Mouse (Mus musculus) retina, embryonic 14.5 days (tissue): ENCODE results near the gene Msrb3.
"Not testable (repeated sequence)": the region's sequence is repeated elsewhere in the genome, so short reads cannot be mapped to it uniquely, and the experiment has no call there.

Source experiments
- DNase-seq: peaks from one replicate; pipeline ENCODE4 v3.0.0-alpha.2; 2015; ENCODE audit warnings: low spot score

The Msrb3 gene

DNA sequence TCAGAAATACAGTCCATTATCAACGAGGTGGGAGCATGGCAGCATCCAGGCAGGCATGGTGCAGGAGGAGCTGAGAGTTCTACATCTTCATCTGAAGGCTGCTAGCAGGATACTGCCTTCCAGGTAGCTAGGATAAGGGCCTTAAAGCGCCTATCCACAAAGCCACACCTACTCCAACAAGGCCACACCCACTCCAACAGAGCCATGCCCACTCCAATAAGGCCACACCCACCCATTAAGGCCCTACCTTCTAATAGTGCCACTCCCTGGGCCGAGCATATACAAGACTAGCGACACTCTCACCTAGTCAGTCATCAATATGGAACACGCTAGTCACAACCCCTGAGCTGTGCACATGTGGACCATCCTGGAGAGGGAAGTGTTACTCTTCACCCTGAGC, 149.3 kb downstream of the Msrb3 start:
- DNase-seq, result not testable (repeated sequence)

DNA sequence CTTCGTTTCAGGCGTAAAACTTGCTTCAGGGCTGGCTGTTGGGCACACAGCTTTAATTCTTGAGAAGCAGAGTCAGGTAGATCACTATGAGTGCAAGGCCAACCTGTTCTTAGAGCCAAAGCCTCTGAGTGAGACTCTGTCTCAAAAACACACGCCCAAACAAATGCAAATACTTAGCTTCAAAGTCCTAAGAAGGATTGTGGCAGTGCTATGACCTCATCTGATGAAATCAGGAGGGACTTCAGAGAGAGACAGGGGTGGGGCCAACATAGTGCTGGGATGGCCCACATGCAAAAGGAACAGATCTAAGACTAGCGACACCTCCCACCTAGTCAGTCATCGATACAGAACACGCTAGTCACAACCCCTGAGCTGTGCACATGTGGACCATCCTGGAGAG, 150.7 kb downstream of the Msrb3 start:
- DNase-seq, result no peak

DNA sequence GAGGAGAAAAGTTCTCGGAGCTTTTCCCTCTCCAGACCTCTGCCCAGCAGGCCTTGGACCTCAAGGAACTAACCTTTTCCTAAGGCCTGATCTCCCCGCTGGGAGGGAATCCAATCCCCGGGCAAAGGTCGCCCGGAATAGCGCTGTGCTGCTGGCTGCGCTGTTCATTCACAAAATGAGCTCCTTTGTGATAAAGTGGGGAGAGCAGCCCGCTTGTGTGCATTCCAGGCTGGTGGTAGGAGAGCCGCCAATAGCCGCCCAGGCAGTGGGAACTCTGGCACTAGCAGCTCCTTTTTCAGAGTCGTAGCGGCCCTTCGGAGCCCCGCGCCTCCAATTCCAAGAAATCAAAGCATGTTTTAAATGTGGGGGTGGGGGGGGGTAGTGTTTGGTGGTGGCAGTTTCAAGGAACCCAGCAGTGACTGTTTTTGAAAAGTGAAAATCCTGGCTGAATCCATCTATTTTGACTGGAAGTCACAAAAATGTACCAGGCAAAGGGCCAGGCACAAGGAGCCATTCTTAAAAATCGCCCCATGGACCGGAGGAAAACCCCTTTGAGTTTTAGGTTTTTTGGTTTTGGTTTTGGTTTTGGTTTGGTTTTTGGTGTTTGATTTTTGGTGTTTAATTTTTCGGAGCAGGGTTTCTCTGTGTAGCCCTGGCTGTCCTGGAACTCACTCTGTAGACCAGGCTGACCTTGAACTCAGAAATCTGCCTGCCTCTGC, 153.6 kb downstream of the Msrb3 start:
- DNase-seq, result peak; percentile 74

DNA sequence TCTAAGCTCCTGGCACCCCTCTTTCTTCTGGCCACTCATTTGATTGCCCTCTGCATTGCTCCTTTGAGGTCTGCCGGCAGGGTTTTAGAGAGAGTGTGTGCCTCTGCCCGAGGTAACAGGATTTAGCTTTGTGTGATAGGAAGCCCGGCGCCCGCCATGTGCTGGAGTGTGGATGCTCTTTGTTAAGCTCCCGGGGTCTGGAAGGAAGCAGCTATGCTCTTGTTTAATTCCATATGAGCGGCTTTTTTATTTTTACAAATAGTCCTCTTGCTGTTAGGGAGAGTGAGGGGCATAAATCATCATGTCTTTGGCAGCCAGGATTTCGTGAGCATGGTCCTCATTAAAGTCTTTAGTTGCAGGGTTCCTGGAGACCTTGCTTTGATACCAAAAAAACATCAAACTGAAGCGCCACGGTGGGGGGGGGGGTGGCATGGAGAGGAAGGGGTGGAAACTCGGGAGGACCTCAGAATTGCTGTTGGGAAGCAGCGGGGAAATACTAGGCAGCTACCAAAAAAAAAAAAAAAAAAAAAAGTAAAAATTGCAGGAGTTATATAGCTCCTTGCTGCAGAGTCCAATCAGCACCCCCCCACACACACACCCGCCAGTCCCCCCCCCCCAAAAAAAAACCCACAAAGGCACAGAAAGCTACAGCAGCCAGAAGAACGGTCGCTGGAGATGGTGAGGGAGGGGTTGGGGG, 154.3 kb downstream of the Msrb3 start:
- peak; percentile 60 for DNase-seq

DNA sequence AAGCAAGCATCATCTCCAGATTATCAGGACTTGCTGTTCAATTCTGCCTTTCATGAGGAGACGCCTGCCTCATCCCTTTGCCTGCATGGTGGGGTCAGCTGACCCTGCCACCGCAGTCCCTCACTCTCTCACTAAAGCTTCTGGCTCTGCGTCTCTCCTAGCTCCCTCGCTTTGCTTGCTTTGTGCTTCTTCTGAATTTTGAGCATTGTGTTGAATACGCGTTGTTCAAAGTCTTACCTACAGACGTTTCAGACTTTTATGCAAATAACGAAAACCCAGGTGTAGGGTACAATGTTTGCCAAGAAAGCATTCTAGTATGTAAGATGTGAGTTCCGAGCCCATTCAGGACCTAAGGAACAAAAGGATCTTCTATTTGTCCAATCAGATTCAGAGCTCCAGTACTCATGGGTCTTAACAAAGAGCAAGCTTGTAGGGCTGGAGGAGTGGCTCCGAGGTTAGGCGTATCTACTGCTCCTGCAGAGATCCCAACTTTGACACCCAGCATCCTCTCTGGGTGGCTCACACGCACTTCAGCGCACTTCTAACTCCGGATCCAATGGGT, 162.3 kb downstream of the Msrb3 start:
- DNase-seq, result peak; percentile 32

DNA sequence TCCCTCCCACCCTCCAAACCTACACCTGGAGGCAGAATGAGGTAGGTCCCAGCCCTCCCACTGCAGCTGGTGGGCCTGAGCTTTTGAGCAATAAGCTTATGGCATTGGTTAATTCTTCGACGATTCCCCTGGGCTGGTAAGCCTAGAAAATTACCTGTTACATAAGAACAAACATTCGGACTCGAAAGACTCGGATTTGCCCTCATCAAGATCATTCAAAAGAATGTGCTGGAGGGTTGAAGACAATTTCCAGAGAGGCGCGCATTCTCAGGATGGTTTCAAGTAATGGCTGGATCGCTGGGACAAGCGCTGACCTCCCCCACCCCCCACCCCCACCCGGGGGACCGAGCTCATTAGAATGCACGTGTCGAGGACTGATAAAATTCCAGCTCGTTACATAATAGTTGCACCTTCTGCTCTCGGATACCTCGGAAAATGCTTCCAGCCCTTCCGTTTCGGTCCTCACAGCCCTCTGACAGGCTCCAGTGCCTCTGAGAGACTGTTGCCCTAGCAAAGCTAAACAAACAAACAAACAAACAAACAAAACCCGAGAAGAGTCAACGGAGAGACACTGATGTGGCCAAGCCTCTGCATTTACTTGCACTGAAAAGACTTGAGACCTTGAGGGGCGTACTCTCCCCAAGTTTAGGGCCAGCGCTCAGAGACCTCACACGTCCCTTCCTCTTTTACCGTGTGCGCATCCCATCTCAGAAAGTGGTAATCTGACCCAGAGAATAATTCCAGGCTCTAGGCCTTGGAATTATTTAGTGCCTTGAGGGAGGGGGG, 163.0 kb downstream of the Msrb3 start:
- DNase-seq, result peak; percentile 32

DNA sequence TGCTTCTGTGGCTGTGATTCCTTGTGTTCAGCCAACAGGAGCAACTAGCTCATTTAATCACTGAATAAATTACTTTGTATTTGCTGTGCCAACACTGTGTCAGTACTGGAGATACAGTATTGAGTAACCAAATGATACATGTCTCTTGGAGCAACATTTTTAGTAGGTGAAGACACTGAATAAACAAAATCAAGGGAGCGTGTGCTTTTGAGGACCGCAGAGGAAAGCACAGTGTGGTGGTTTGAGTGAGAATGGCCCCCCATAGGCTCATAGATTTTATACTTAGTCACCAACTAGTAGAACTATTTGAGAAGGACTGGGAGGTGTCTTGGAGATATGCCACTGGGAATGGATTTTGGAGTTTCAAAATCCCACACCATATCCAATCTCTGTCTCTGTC, 164.5 kb downstream of the Msrb3 start:
- no peak for DNase-seq
